Mouse (Mus musculus): Measurements from ENCODE around the gene Mrpl38. TPM values are rescaled to one million over a fixed set of nuclear protein-coding genes. Genes with fewer than 3 reads are reported as not detected.
"Not testable (repeated sequence)": the region's sequence is repeated elsewhere in the genome, so short reads cannot be mapped to it uniquely, and the experiment has no call there.

Gene Mrpl38
- total RNA-seq, 1 experiment from 2014 or later, result 86.5 TPM

DNA sequence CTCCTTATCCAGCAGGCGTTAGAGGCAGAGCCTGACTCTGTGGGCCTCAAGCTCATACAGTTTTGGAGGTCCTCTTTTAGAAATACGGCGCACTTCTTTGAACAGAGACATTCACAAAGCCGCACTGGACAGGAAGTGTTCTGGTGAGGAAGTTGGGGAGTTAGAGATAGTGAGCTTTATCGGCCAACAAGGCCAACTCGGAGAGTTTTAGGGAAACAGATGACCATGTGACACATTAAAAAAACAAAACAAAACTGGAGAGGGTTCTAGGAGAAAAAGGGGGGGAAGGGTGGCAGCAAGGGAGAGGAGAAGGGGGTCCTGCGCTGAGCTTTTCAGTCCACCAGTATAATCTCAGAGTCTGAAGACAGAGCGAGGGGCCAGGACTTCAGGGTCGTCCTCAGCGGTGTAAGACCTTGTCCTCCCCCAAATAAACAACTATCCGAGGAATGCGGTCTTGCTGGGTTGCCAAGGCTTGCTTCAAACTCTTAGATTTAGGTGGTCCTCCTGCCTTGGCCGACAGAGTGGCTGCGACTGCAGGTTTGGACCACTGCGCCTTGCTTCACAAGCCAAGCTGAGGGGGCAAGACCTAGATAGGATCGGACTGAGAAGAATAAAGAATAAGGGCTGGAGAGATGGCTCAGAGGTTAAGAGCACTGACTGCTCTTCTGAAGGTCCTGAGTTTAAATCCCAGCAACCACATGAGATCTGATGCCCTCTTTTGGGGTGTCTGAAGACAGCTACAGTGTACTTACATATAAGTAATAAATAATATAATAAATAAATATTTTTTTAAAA is 44.7 kb downstream of the Mrpl38 start:
- DNase-seq, result no peak

DNA sequence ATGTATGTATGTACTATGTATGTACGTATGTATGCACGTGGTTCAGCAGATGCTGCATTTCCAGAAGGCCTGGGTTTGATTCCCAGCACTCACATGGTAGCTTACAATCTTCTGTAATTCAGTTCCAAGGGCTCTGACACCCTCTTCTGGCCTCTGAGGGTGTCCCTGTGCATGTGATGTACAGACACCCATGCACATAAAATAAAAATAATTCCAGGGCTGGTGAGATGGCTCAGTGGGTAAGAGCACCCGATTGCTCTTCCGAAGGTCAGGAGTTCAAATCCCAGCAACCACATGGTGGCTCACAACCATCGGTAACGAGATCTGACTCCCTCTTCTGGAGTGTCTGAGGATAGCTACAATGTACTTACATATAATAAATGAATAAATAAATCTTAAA is 45.7 kb downstream of the Mrpl38 start:
- DNase-seq, result not testable (repeated sequence)

GRCm38 (mm10) chr11:116091591-116091990 is 47.1 kb downstream of the Mrpl38 start:
- no peak for DNase-seq

DNA sequence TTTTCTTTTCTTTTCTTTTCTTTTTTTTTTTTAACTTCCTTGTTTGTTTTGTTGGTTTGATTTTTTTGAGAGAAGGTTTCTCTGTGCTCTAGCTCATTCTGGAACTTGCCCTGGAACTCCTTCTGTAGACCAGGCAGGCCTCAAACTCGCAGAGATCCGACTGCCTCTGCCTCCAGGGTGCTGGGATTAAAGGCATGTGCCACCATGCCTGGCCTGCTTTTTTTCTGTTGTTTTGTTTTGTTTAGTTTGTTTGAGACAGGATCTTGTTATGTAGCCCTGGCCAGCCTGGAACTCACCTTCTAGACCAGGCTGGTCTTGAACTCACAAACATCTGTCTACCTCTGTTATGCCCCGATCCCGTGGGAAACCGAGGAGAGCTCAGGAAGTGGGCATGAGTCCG is 49.1 kb downstream of the Mrpl38 start:
- no peak for DNase-seq

- DNase-seq, result no peak
Measured at GRCm38 (mm10) chr11:116088741-116089394, 49.8 kb downstream of the Mrpl38 start.

GRCm38 (mm10) chr11:116088188-116088587 is 50.5 kb downstream of the Mrpl38 start:
- DNase-seq, result no peak

DNA sequence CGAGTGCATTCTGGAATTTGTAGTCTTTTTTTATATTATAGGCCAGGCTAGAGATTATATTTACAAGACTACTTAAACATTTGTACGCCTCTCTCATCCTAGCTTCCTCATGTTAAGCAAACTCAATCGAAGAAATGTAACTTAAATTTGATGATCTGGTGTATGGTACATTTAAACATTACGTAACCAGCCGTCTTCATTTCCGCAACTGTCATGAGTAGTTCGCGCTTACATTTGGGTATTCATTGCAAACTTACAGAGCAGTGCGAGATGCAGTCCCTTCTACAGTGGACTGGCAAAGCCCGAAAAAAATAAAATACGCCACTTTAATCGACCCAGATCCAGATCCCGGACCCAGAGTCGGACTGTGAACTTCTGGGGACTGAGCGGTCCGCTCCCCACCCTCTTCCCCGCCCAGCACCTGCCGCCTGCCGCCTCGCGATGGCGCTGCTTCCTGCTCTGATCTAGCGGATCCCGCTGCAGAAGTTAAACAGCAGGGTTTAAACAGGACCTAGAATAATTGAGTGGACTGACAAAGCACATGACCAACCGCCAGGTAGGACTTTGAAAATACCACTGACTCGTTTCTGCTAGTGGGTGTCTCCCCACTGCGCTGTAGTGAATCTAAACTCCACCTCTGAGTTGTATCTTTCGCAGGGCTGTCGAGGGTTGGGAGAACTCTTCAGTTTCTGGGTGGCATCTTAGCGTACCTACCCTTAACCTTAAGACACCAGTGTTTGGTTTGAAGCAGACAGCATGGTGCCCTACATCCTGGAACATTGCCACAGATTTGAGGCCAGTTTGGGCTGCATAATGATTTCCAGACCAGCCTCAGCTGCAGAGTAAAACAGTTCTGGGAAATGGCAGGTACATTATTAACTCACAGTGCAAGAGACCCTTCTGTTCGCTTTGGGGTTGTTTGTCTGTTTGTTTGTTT is 51.2 kb downstream of the Mrpl38 start:
- peak; percentile 90 for DNase-seq

- peak; percentile 94 for DNase-seq
Measured at GRCm38 (mm10) chr11:116086258-116087193, 52.1 kb downstream of the Mrpl38 start, which contains the start of gene Wbp2. Gene Wbp2 (minus strand): TSS chr11:116086995.

- no peak for DNase-seq
Measured at GRCm38 (mm10) chr11:116084166-116084565, 54.5 kb downstream of the Mrpl38 start.

- no peak for DNase-seq
Measured at GRCm38 (mm10) chr11:116083096-116083672, 55.5 kb downstream of the Mrpl38 start.

Other genes starting within 250 kb of the Mrpl38 start
- 0.73 TPM in 1 of 2 replicates, not detected in the other for gene Smim5, start 238.9 kb downstream of the Mrpl38 start, total RNA-seq (2021)
- not detected in 2 replicates for gene Smim6, start 226.9 kb downstream of the Mrpl38 start, total RNA-seq (2021)
- gene Sap30bp, start 205.6 kb downstream of the Mrpl38 start, total RNA-seq (2021), result 32.0 and 41.3 TPM in 2 replicates
- gene Recql5, start 205.4 kb downstream of the Mrpl38 start, total RNA-seq (2021), result 31.4 and 37.1 TPM in 2 replicates
- 2.0 and 4.1 TPM in 2 replicates for gene Itgb4, start 164.2 kb downstream of the Mrpl38 start, total RNA-seq (2021)
- 31.8 and 49.7 TPM in 2 replicates for gene Galk1, start 126.1 kb downstream of the Mrpl38 start, total RNA-seq (2021)
- 265 and 377 TPM in 2 replicates for gene H3f3b, start 110.9 kb downstream of the Mrpl38 start, total RNA-seq (2021)
- gene Unk, start 108.5 kb downstream of the Mrpl38 start, total RNA-seq (2021), result 25.8 and 27.4 TPM in 2 replicates
- 0.24 and 0.79 TPM in 2 replicates for gene Unc13d, start 60.9 kb downstream of the Mrpl38 start, total RNA-seq (2021)
- 189 and 195 TPM in 2 replicates for gene Wbp2, start 51.9 kb downstream of the Mrpl38 start, total RNA-seq (2021)
- 17.1 and 20.2 TPM in 2 replicates for gene Trim47, start 11.7 kb downstream of the Mrpl38 start, total RNA-seq (2021)
- gene Trim65, start 7.7 kb downstream of the Mrpl38 start, total RNA-seq (2021), result 12.2 and 12.9 TPM in 2 replicates
- 47.4 and 53.0 TPM in 2 replicates for gene Fbf1, start 29.3 kb upstream of the Mrpl38 start, total RNA-seq (2021)
- 21.5 and 27.1 TPM in 2 replicates for gene Ten1, start 60.0 kb upstream of the Mrpl38 start, total RNA-seq (2021)
- 182 and 184 TPM in 2 replicates for gene Acox1, start 60.2 kb upstream of the Mrpl38 start, total RNA-seq (2021)
- gene Evpl, start 99.2 kb upstream of the Mrpl38 start, total RNA-seq (2021), result 1.00 and 1.5 TPM in 2 replicates
- 68.1 and 70.9 TPM in 2 replicates for gene Srp68, start 135.3 kb upstream of the Mrpl38 start, total RNA-seq (2021)
- gene Galr2, start 142.1 kb upstream of the Mrpl38 start, total RNA-seq (2021), result not detected in 2 replicates
- 53.6 and 77.1 TPM in 2 replicates for gene Exoc7, start 168.4 kb upstream of the Mrpl38 start, total RNA-seq (2021)
- 0.15 TPM in 1 of 2 replicates, not detected in the other for gene Foxj1, start 196.5 kb upstream of the Mrpl38 start, total RNA-seq (2021)

All from adrenal gland, postnatal 25 days (tissue).